Mouse (Mus musculus) hindbrain, embryonic 12.5 days (tissue): ENCODE results near the gene Sfpq. TPM values are rescaled to one million over a fixed set of nuclear protein-coding genes. Genes with fewer than 3 reads are reported as not detected.
"Not testable (repeated sequence)": the region's sequence is repeated elsewhere in the genome, so short reads cannot be mapped to it uniquely, and the experiment has no call there.

Experiments
- ATAC-seq: fragments of 200-750 bp; cut with Nextera tagmentation; 2 replicates; pipeline ENCODE4 v1.8.0; 2017; ENCODE audit warnings: moderate TSS enrichment; ENCODE audit not compliant: low FRiP score
- H3K27ac ChIP-seq: fragments of 300-500 bp; sonication (generic); 2 replicates; pipeline ENCODE4 v1.5.1; 2016; ENCODE audit warnings: mild to moderate bottlenecking
- H3K27me3 ChIP-seq: fragments of 300-500 bp; sonication (generic); 2 replicates; pipeline ENCODE4 v1.6.1; 2016; ENCODE audit warnings: mild to moderate bottlenecking
- H3K36me3 ChIP-seq: fragments of 300-500 bp; sonication (generic); 2 replicates; pipeline ENCODE4 v1.6.1; 2016; ENCODE audit warnings: mild to moderate bottlenecking
- H3K4me1 ChIP-seq: fragments of 300-500 bp; sonication (generic); 2 replicates; pipeline ENCODE4 v1.6.1; 2016
- H3K4me2 ChIP-seq: fragments of 300-500 bp; sonication (generic); replicated peaks from 2 replicates; pipeline ENCODE4 v1.6.1; 2016; ENCODE audit warnings: mild to moderate bottlenecking
- H3K4me3 ChIP-seq: fragments of 300-500 bp; sonication (generic); 2 replicates; pipeline ENCODE4 v1.5.1; 2016; ENCODE audit warnings: mild to moderate bottlenecking
- H3K9ac ChIP-seq: fragments of 300-500 bp; sonication (generic); 2 replicates; pipeline ENCODE4 v1.6.1; 2016; ENCODE audit warnings: mild to moderate bottlenecking, moderate library complexity
- H3K9me3 ChIP-seq: fragments of 300-500 bp; sonication (generic); replicated peaks from 2 replicates; pipeline ENCODE4 v1.6.1; 2016; ENCODE audit warnings: mild to moderate bottlenecking
- WGBS: fragments of 180-500 bp; shearing (Covaris S2); methylation state at CpG from one replicate; pipeline ENCODE4 v1.1.7; 2016; 5-methylcytosine and 5-hydroxymethylcytosine counted together
- polyA plus RNA-seq: library from polyadenylated mRNA; unstranded; fragments of >200 nt; fragmentation: Nextera tagmentation; extraction: Ambion mirVana; gene quantifications from 2 replicates; pipeline ENCODE4 v1.2.1, GENCODE M21; 2016

Sfpq gene
- polyA plus RNA-seq, 1 experiment from 2014 or later = 178 TPM

DNA sequence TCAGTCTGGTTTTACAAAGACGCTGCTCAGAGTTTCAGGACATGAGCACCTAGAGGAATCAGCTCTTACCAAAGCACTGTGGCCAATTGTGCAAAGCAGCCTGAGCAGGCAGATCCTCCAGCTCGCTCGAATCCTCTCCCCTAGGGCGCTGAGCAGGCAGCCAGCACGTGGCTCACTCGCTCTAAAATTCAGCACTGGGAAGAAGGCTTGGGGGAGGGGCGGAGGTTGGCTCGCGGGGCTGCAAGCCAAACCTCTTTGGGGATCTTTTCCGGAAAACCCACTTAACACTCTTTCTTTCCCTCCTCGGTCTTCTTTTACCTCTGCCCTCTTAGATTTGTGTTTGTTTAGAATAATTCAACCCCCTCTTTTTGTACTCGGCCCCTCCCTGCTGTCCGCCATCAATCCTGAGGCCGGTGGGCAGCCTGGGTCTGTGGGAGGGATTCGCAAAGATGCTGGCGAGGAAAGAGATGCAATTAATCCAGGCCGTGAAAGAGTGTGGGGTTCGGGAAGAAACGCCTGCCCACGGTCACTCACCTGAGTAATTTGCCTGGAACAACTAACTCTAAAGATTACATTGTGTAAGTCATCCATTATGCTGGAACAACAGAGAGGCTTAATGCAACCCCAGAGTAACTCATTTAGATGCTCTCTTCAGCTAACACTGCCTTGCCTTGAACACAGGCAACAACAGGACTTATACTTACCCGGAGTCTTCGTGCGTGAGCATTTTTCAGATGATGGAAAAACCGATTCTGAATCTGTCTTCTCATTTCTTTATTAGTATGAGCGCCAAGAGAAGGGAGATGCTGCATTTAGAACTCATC, 15.8 kb upstream of the Sfpq start:
- no peaks in the 10 kb centered on the region for H3K36me3 ChIP-seq
- peak overlapping the region; percentile 49 for H3K4me2 ChIP-seq
- ATAC-seq = peak; percentile 86
- peak overlapping the region; percentile 79 for H3K27ac ChIP-seq
- peak overlapping the region; percentile 13 for H3K9ac ChIP-seq
- WGBS = 15% methylated on average over 25 of the region's 25 CpGs
- peak overlapping the region; percentile 23 for H3K4me3 ChIP-seq
- peaks cover 10% of the 10 kb centered on the region for H3K4me1 ChIP-seq
- no peaks in the 10 kb centered on the region for H3K27me3 ChIP-seq
- H3K9me3 ChIP-seq = no peaks in the 10 kb centered on the region

DNA sequence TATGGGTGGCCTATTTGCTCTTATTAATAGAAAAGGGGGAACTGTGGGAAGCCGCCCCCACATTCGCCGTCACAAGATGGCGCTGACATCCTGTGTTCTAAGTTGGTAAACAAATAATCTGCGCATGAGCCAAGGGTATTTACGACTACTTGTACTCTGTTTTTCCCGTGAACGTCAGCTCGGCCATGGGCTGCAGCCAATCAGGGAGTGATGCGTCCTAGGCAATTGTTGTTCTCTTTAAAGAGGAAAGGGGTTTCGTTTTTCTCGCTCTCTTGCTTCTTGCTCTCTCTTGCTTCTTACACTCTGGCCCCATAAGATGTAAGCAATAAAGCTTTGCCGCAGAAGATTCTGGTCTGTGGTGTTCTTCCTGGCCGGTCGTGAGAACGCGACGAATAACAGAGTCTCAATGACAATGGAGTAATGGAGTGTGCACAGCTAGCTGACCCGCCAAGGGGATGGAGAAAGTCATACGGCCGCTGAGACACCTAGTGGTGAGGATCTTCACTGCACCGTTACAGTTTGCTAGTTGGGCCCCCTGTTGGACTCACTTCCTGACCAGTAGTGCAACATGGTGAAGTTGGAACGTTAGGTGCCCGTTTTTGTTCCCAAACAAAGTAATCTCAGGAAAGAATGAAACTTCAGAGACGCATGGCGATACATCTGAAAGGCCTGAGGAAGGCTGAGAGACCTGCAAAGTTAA, 5.7 kb upstream of the Sfpq start:
- not testable (repeated sequence) for H3K4me1 ChIP-seq, H3K9ac ChIP-seq, H3K27me3 ChIP-seq, H3K9me3 ChIP-seq, H3K36me3 ChIP-seq
- peak overlapping the region; percentile 27 for H3K4me3 ChIP-seq
- 0 out of 2 replicates have a peak overlapping the region, but pooled peaks have one; percentile 52 for H3K27ac ChIP-seq
- peak overlapping the region; percentile 34 for H3K4me2 ChIP-seq
- peak; percentile 87 for ATAC-seq
- WGBS = 19% methylated on average over 14 of the region's 26 CpGs

DNA sequence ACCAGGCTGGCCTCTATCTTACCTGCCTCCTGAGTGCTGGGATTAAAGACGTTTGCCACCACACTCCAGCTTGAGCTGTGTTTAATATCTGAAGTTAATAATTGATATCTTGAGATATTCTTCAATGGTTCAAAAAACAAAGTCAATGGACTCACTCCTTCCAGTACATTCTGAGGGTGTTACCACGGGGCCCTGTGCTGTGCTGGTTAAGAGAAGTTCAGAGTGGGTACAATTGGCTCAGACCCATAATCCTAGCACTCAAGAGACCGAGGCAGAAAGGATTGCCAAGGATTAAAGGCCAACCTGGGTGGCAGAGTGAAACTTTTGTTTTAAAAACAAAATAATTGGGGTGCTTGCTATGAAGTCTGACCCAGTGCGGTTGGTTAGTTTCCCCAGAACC, 4.8 kb upstream of the Sfpq start:
- Histone ChIP-seq H3K9me3 (no peaks in the 10 kb centered on the region), H3K9ac (no peak overlapping the region), H3K27me3 (no peaks in the 10 kb centered on the region), H3K4me3 (no peak overlapping the region), H3K4me2 (no peak overlapping the region), H3K4me1 (no peaks in the 10 kb centered on the region; the same call in 1 of the 2 replicates), H3K27ac (no peak overlapping the region), H3K36me3 (no peaks in the 10 kb centered on the region)
- 88% methylated on average over 4 of the region's 4 CpGs for WGBS
- ATAC-seq = no peak

DNA sequence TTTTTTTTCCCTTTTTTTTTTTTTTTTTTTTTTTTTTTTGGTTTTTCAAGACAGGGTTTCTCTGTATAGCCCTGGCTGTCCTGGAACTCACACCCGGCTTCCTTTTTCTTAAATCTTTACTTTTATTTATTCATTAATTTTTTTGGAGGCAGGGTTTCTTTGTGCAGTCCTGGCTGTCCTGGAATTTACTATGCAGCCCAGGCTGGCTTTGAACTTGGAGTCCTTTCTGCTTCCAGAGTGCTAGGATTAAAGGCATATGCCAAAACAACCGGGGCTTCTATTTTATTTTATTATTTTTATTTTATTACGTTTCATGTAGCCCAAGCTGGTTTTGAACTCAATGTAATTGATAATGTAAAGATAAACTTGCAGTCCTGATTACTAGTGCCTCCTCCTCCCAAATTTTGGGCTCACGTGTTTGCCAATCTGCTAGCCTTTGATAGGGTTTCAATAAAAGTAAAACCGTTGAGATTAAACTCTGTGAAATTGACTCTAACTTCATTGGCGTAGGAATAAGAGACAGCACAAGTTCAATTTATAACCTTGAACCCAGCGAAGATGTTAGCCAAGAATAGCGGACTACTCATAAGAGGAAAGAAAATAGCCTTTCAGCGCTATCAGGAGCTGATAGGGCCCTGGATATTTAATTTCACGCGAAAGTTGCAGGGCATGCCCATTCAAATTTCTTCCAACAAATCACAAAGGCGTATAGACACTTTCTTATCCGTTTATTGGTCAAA, 543 bp upstream of the Sfpq start:
- Histone ChIP-seq H3K4me2 (peak overlapping the region; percentile 50), H3K27me3 (no peaks in the 10 kb centered on the region), H3K27ac (no peak overlapping the region), H3K9ac (no peak overlapping the region), H3K36me3 (peaks cover 18% of the 10 kb centered on the region), H3K4me3 (peak overlapping the region; percentile 100), H3K9me3 (no peaks in the 10 kb centered on the region), H3K4me1 (peaks cover 17% of the 10 kb centered on the region)
- no peak for ATAC-seq
- WGBS = 12% methylated on average over 13 of the region's 13 CpGs

DNA sequence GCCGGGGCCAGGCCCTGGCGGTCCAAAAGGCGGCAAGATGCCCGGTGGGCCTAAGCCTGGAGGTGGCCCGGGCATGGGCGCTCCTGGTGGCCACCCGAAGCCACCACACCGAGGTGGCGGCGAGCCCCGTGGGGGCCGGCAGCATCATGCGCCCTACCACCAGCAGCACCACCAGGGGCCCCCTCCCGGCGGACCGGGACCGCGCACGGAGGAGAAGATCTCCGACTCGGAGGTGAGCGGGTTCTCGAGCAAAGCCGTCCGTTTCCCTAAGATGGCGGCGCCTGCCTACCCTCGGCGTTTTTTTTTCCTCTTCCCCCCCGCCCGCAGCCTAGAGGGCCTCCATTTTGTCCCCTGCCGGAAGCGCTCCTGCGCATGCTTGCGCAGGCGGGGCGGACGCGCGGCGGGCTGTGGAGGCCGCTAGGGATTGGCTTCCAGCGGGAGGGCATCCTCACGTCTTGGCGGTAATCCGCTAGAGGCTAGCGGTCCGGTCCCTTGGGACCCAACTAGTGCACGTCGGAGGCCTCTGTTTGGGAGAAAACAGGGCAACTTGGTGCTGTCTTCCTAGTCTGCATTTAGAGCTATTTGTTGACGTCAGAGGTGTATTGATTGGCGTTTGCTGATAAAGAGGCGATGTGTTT, 984 bp downstream of the Sfpq start:
- peak; percentile 67 for ATAC-seq
- Histone ChIP-seq H3K9ac (peak overlapping the region; percentile 100), H3K9me3 (no peaks in the 10 kb centered on the region), H3K36me3 (peaks cover 32% of the 10 kb centered on the region), H3K4me1 (peaks cover 28% of the 10 kb centered on the region), H3K4me2 (peak overlapping the region; percentile 97), H3K27me3 (no peaks in the 10 kb centered on the region), H3K27ac (peak overlapping the region; percentile 99), H3K4me3 (peak overlapping the region; percentile 100)
- under 1% methylated on average over 52 of the region's 53 CpGs for WGBS

DNA sequence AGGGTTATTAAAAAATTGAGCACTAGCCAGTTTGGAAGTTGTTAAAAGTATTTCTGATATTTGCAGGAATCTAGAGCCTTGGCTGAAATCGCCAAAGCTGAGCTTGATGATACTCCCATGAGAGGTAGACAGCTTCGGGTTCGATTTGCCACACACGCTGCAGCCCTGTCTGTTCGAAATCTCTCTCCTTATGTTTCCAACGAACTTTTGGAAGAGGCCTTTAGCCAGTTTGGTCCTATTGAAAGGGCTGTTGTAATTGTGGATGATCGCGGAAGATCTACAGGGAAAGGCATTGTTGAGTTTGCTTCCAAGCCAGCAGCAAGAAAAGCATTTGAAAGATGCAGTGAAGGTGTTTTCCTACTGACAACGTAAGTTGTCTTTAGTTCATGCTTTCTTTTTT, 2.1 kb downstream of the Sfpq start:
- ATAC-seq = no peak
- Histone ChIP-seq H3K9me3 (no peaks in the 10 kb centered on the region), H3K27me3 (no peaks in the 10 kb centered on the region), H3K4me2 (peak overlapping the region; percentile 97), H3K4me1 (peaks cover 30% of the 10 kb centered on the region), H3K27ac (no peak overlapping the region), H3K36me3 (peaks cover 43% of the 10 kb centered on the region), H3K4me3 (peak overlapping the region; percentile 100), H3K9ac (peak overlapping the region; percentile 100)
- WGBS = 4% methylated on average over 9 of the region's 9 CpGs

GRCm38 (mm10) chr4:127024240-127024639, 3.1 kb downstream of the Sfpq start:
- peaks cover 30% of the 10 kb centered on the region for H3K4me1 ChIP-seq
- peak overlapping the region; percentile 100 for H3K4me3 ChIP-seq
- peaks cover 49% of the 10 kb centered on the region for H3K36me3 ChIP-seq
- H3K4me2 ChIP-seq = peak overlapping the region; percentile 97
- 56% methylated on average over 1 of the region's 1 CpGs for WGBS
- H3K9me3 ChIP-seq = no peaks in the 10 kb centered on the region
- no peak overlapping the region for H3K27ac ChIP-seq
- no peaks in the 10 kb centered on the region for H3K27me3 ChIP-seq
- H3K9ac ChIP-seq = peak overlapping the region; percentile 100
- no peak for ATAC-seq

DNA sequence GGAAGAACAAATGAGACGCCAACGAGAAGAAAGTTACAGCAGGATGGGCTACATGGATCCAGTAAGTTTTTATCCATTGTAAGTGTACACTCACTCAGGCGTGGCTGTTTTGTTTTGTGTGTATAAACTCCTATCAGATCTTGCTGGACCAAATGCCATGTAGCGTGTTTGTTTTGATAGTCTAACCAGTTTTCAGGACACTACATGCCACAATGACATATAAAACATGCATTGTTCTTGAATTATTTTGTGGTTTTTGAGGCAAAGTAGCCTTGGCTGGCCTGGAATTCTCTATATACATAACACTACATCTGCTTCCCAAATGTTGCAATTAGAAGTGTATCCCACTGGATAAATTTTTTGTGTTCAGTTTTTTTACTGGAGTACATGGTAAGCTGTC, 5.7 kb downstream of the Sfpq start:
- H3K36me3 ChIP-seq = peaks cover 73% of the 10 kb centered on the region
- peaks cover 30% of the 10 kb centered on the region for H3K4me1 ChIP-seq
- H3K9me3 ChIP-seq = no peaks in the 10 kb centered on the region
- no peak overlapping the region for H3K27ac ChIP-seq
- no peak for ATAC-seq
- no peaks in the 10 kb centered on the region for H3K27me3 ChIP-seq
- H3K4me2 ChIP-seq = no peak overlapping the region
- H3K4me3 ChIP-seq = no peak overlapping the region
- WGBS = 95% methylated on average over 4 of the region's 4 CpGs
- H3K9ac ChIP-seq = no peak overlapping the region

- Histone ChIP-seq H3K9ac (no peak overlapping the region), H3K4me2 (no peak overlapping the region), H3K4me3 (no peak overlapping the region), H3K27ac (no peak overlapping the region), H3K9me3 (no peaks in the 10 kb centered on the region), H3K27me3 (no peaks in the 10 kb centered on the region), H3K36me3 (peaks cover 80% of the 10 kb centered on the region), H3K4me1 (peaks cover 30% of the 10 kb centered on the region)
- whole genome bisulfite sequencing = 80% methylated on average over 4 of the region's 4 CpGs
- ATAC-seq = no peak
Measured at GRCm38 (mm10) chr4:127027228-127028190, 6.4 kb downstream of the Sfpq start.

- H3K4me1 ChIP-seq = 0 out of 2 replicates have a peak, but pooled peaks cover 4% of the 10 kb centered on the region
- no peak for ATAC-seq
- H3K9ac ChIP-seq = no peak overlapping the region
- no peak overlapping the region for H3K27ac ChIP-seq
- no peak overlapping the region for H3K4me3 ChIP-seq
- peaks cover 74% of the 10 kb centered on the region for H3K36me3 ChIP-seq
- no peak overlapping the region for H3K4me2 ChIP-seq
- no peaks in the 10 kb centered on the region for H3K9me3 ChIP-seq
- no peaks in the 10 kb centered on the region for H3K27me3 ChIP-seq
- WGBS = 93% methylated on average over 3 of the region's 3 CpGs
Measured at GRCm38 (mm10) chr4:127037158-127037557, 16.0 kb downstream of the Sfpq start.
